Mouse (Mus musculus): ENCODE data around the gene Tmed6. TPM values are rescaled to one million over a fixed set of nuclear protein-coding genes. Genes with fewer than 3 reads are reported as not detected.

Tmed6 gene
- polyA plus RNA-seq, 1 experiment from 2014 or later: not detected

DNA sequence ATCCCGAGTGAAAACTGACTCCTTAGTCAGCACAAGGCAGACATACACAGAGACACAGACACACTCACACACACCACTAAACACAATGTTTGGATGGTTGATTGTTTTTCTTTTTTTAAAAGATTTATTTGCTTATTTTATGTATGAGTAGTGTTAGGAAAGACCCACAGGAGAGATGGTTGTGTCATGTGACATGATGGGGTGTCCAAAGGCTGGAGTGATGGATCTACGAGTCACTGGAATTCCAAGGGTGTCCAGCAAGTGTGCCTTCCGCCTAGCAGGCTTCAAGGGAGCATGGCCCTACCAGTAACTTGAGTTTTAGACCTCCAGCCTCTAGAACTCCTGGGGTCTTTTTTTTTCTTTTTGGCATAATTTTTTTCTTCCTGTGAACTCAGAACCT lies 36.1 kb downstream of the Tmed6 start:
- Histone ChIP-seq H3K4me1 (peaks cover 29% of the 10 kb centered on the region), H3K27ac (replicated peaks) (no peak overlapping the region), H3K9me3 (replicated peaks) (no peaks in the 10 kb centered on the region), H3K4me3 (no peak overlapping the region), H3K36me3 (no peaks in the 10 kb centered on the region), H3K27me3 (ENCODE audit: low read depth, poor library complexity, severe bottlenecking) (no peaks in the 10 kb centered on the region)
- 80% methylated on average over 3 of the region's 3 CpGs for WGBS
- DNase-seq (ENCODE audit: low spot score): no peak

- no peak overlapping the region for H3K4me3 ChIP-seq
- no peaks in the 10 kb centered on the region for H3K36me3 ChIP-seq
- WGBS: 95% methylated on average over 8 of the region's 8 CpGs
- H3K27ac ChIP-seq (replicated peaks): no peak overlapping the region
- H3K4me1 ChIP-seq: no peaks in the 10 kb centered on the region
- no peak for DNase-seq (ENCODE audit: low spot score)
- no peaks in the 10 kb centered on the region for H3K27me3 ChIP-seq (ENCODE audit: low read depth, poor library complexity, severe bottlenecking)
- H3K9me3 ChIP-seq (replicated peaks): no peaks in the 10 kb centered on the region
Measured at GRCm38 (mm10) chr8:107023479-107023878, 42.0 kb downstream of the Tmed6 start.

- Histone ChIP-seq H3K9me3 (replicated peaks) (no peaks in the 10 kb centered on the region), H3K27ac (replicated peaks) (no peak overlapping the region), H3K36me3 (peaks cover 30% of the 10 kb centered on the region), H3K4me1 (no peaks in the 10 kb centered on the region), H3K4me3 (no peak overlapping the region), H3K27me3 (ENCODE audit: low read depth, poor library complexity, severe bottlenecking) (no peaks in the 10 kb centered on the region)
- DNase-seq (ENCODE audit: low spot score): no peak
- 88% methylated on average over 1 of the region's 1 CpGs for WGBS
Measured at GRCm38 (mm10) chr8:107014915-107015314, 50.5 kb downstream of the Tmed6 start.

DNA sequence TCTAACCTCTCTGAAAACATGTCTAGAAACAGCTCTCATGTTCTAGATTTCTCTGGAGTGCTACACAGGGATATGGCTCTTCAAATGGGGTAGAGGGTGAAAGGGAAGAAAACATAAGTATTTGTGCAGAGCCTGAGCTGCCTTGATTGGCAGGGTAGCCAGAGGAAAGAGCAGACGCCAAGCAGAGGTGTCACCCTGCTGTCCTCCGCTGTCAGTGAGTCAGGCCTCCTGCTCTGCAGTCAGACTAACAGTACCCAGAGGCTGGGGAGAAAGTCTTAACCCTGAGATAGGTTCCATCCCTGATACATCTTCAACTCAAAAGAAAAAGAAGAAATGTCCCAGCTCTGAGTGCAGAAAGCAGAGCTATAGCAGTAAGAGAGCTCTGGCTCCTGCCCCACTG lies 52.8 kb downstream of the Tmed6 start:
- H3K27me3 ChIP-seq (ENCODE audit: low read depth, poor library complexity, severe bottlenecking): no peaks in the 10 kb centered on the region
- 81% methylated on average over 2 of the region's 2 CpGs for WGBS
- no peaks in the 10 kb centered on the region for H3K9me3 ChIP-seq (replicated peaks)
- no peak overlapping the region for H3K27ac ChIP-seq (replicated peaks)
- H3K36me3 ChIP-seq: peaks cover 42% of the 10 kb centered on the region
- no peak overlapping the region for H3K4me3 ChIP-seq
- DNase-seq (ENCODE audit: low spot score): no peak
- H3K4me1 ChIP-seq: no peaks in the 10 kb centered on the region

Small RNA genes lying within 50 kb of the gene (microRNA-seq; reads per million reads assigned to microRNA genes)
- 2.1 reads per million for gene Mir7075

Other genes with a start within 250 kb of the Tmed6 start
- gene Has3, start 195.4 kb downstream of the Tmed6 start, polyA plus RNA-seq (2016; fragmentation: Nextera tagmentation; extraction: Ambion mirVana): 0.07 and 0.12 TPM in 2 replicates
- gene Utp4, start 172.0 kb downstream of the Tmed6 start, polyA plus RNA-seq (2016; fragmentation: Nextera tagmentation; extraction: Ambion mirVana): 77.6 and 93.7 TPM in 2 replicates
- gene Sntb2, start 129.9 kb downstream of the Tmed6 start, polyA plus RNA-seq (2016; fragmentation: Nextera tagmentation; extraction: Ambion mirVana): 8.2 and 9.2 TPM in 2 replicates
- gene Vps4a, start 34.4 kb downstream of the Tmed6 start, polyA plus RNA-seq (2016; fragmentation: Nextera tagmentation; extraction: Ambion mirVana): 68.0 and 80.2 TPM in 2 replicates
- 44.2 and 48.1 TPM in 2 replicates for gene Pdf, start 17.0 kb downstream of the Tmed6 start, polyA plus RNA-seq (2016; fragmentation: Nextera tagmentation; extraction: Ambion mirVana)
- gene Cog8, start 9.0 kb downstream of the Tmed6 start, polyA plus RNA-seq (2016; fragmentation: Nextera tagmentation; extraction: Ambion mirVana): 38.2 and 40.8 TPM in 2 replicates
- 113 and 125 TPM in 2 replicates for gene Nip7, start 8.8 kb downstream of the Tmed6 start, polyA plus RNA-seq (2016; fragmentation: Nextera tagmentation; extraction: Ambion mirVana)
- 19.1 and 19.6 TPM in 2 replicates for gene Terf2, start 30.9 kb upstream of the Tmed6 start, polyA plus RNA-seq (2016; fragmentation: Nextera tagmentation; extraction: Ambion mirVana)
- 164 and 175 TPM in 2 replicates for gene Cyb5b, start 85.0 kb upstream of the Tmed6 start, polyA plus RNA-seq (2016; fragmentation: Nextera tagmentation; extraction: Ambion mirVana)
- gene Nfat5, start 227.8 kb upstream of the Tmed6 start, polyA plus RNA-seq (2016; fragmentation: Nextera tagmentation; extraction: Ambion mirVana): 7.8 and 8.2 TPM in 2 replicates